Mouse (Mus musculus): Measurements from ENCODE around the gene Stxbp1.

Gene Stxbp1

GRCm38 (mm10) chr2:32838147-32838884 lies 8.7 kb downstream of the Stxbp1 start:
- no peak for DNase-seq (ENCODE audit: low read depth, low spot score)

GRCm38 (mm10) chr2:32835588-32835987 lies 11.5 kb downstream of the Stxbp1 start:
- DNase-seq (ENCODE audit: low read depth, low spot score), result no peak

- no peak for DNase-seq (ENCODE audit: low read depth, low spot score)
These were observed 12.5 kb downstream of the Stxbp1 start for GRCm38 (mm10) chr2:32834496-32834895.

- no peak for DNase-seq (ENCODE audit: low read depth, low spot score)
These were observed 17.9 kb downstream of the Stxbp1 start for GRCm38 (mm10) chr2:32828979-32829676.

- no peak for DNase-seq (ENCODE audit: low read depth, low spot score)
These were observed 21.2 kb downstream of the Stxbp1 start for GRCm38 (mm10) chr2:32825796-32826195.

GRCm38 (mm10) chr2:32824778-32825177 lies 22.3 kb downstream of the Stxbp1 start:
- no peak for DNase-seq (ENCODE audit: low read depth, low spot score)

- DNase-seq (ENCODE audit: low read depth, low spot score), result no peak
These were observed 22.9 kb downstream of the Stxbp1 start for GRCm38 (mm10) chr2:32824181-32824580.

GRCm38 (mm10) chr2:32823579-32824154 lies 23.4 kb downstream of the Stxbp1 start:
- DNase-seq (ENCODE audit: low read depth, low spot score), result no peak

- DNase-seq (ENCODE audit: low read depth, low spot score), result no peak
These were observed 23.9 kb downstream of the Stxbp1 start for GRCm38 (mm10) chr2:32823153-32823552.

- no peak for DNase-seq (ENCODE audit: low read depth, low spot score)
These were observed 24.4 kb downstream of the Stxbp1 start for GRCm38 (mm10) chr2:32822643-32823042.

GRCm38 (mm10) chr2:32821041-32821802 lies 25.8 kb downstream of the Stxbp1 start:
- peak; percentile 22 for DNase-seq (ENCODE audit: low read depth, low spot score)

GRCm38 (mm10) chr2:32818208-32818607 lies 28.8 kb downstream of the Stxbp1 start:
- DNase-seq (ENCODE audit: low read depth, low spot score), result no peak

GRCm38 (mm10) chr2:32817589-32817988 lies 29.5 kb downstream of the Stxbp1 start:
- no peak for DNase-seq (ENCODE audit: low read depth, low spot score)

GRCm38 (mm10) chr2:32816946-32817581 lies 30.0 kb downstream of the Stxbp1 start:
- no peak for DNase-seq (ENCODE audit: low read depth, low spot score)

- no peak for DNase-seq (ENCODE audit: low read depth, low spot score)
These were observed 30.5 kb downstream of the Stxbp1 start for GRCm38 (mm10) chr2:32816497-32816896.

GRCm38 (mm10) chr2:32811959-32812358 lies 35.1 kb downstream of the Stxbp1 start:
- DNase-seq (ENCODE audit: low read depth, low spot score), result no peak

- DNase-seq (ENCODE audit: low read depth, low spot score), result no peak
These were observed 38.1 kb downstream of the Stxbp1 start for GRCm38 (mm10) chr2:32808816-32809566.

- no peak for DNase-seq (ENCODE audit: low read depth, low spot score)
These were observed 48.6 kb downstream of the Stxbp1 start for GRCm38 (mm10) chr2:32798251-32798962.

GRCm38 (mm10) chr2:32795748-32796418 lies 51.2 kb downstream of the Stxbp1 start:
- no peak for DNase-seq (ENCODE audit: low read depth, low spot score)

GRCm38 (mm10) chr2:32791297-32791696 lies 55.7 kb downstream of the Stxbp1 start:
- no peak for DNase-seq (ENCODE audit: low read depth, low spot score)

Measured in WW6 (cell line).